Mouse (Mus musculus) CD8-positive naive resting alpha-beta T cell, adult 2 months (primary cell): Measurements from ENCODE around the gene Nfasc.

ENCODE experiments used
- DNase-seq, 2 experiments: peaks; one replicate each; pipeline ENCODE4 v3.0.0; 2022; ENCODE audit warnings: low read depth in 2 of 2, low spot score in 2 of 2

Gene Nfasc

DNA sequence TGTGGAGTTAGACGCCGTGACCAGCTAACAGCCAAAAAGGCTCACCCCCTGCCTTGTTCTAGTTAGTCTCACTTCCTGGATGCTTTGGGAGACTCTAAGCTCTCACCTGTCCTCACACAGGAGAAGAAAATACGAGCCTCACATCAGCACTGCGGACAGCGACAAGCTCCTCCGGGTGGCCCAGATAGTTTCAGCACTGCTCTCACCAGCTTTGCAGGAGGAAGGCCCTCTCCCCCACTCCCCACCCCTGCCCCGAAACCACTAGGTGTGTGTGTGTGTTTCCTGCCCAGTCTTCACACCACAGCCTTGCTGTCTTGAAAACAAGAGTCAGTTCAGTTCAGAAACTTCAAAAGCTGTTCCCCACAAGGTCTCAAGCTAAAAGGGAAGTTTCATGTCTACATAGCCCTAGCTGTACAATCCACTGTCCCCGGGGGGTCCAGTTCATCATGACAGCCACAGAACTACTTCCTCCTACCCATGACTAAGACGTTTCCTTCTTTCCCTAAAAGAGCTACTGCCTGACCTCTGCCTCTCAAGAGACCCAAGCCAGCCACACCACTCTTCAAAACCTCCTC, 7.6 kb downstream of the Nfasc start:
- no peak for DNase-seq

DNA sequence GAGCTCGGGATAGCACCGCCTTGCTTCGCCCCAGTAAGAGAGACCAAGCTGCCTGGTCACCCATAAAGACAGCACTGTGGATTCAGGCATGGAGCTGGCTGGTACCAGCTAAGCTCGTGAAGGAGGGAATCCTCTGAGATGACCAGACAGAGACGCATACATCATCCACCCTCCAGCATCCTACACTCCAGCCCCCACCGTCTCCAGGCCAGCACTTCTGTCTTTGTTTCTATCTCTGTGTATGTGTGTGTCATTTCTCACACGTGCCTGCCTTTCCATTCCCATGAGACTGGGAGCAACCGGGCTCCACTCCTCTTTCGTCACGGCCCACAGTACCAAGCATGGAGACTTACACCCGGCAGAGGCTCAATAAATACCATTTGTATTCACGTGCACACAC, 9.3 kb downstream of the Nfasc start:
- DNase-seq = no peak

DNA sequence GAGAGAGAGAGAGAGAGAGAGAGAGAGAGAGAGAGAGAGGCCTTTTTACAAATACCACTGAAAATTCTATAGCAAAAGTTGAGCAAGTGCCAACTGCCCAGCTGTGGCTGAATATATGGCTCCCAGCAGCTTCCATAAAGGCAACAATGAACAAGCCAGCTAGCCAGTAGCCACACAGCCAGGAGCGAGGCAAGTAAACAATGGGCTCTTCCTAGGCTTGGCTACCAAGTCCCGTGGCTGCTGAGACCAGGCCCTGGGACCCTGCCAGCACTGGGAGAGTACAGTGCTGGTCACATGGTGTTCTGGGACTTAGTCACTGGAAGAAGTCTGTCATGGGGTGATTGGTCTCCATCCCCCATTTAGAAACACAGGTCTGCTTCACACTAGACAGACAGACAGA, 14.0 kb downstream of the Nfasc start:
- DNase-seq = no peak

DNA sequence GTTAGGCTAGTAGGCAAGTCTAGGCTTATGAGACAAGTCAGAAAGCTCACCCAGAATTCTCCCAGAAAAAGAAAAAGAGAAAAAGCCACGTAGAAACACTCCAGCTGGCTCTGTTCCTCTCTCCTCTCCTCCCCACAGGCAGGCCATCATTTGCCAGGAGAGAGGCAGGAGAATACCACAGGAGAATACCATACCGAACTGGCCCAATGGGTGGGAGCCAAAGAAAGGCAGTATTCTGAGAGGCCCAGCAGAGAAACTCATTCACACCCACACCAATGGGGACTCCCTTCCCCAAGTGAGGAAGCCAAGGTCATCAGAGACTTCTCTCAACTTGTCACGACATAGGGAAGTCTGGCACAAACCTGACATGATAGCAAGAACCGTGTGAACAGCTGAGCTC, 19.2 kb downstream of the Nfasc start:
- DNase-seq = no peak

DNA sequence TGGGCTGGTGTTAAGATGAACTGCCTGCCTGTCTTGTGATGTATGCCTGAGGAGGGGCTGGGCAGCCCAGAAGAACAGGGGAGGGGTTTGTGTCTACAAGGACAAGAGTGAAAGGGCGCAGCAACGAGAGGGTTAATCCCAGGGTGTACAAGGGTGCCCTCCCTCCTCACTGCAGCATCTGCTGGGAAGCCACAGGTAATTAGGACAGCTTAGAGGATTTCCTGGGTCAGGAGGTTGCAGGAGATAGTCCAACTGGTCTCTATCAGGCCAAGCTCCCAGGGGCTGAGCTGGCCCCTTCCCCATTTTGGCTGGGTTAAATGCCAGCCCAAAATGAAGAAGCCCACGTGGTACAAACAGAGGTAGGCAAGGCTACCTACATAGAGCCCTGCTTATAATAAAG, 20.3 kb downstream of the Nfasc start:
- DNase-seq = no peak

DNA sequence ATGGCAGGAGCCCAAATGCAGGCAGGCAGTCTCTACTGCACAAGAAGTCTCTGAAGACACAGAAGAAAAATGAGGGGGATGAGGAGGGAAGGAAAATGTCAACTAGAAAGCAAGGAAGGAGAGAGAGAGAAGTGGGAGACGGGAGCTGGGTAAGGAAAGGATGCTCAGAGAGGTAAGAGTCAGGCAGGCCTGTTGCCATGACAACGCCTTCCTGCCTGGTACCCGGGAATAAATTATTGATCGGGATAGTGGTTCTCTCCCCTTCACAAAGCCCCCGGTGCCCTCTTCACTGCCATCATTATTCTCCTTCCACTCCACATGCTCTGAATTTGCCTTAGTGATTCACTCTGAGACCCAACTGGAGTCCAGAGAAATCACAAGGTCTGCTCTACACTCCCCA, 23.4 kb downstream of the Nfasc start:
- no peak for DNase-seq

DNA sequence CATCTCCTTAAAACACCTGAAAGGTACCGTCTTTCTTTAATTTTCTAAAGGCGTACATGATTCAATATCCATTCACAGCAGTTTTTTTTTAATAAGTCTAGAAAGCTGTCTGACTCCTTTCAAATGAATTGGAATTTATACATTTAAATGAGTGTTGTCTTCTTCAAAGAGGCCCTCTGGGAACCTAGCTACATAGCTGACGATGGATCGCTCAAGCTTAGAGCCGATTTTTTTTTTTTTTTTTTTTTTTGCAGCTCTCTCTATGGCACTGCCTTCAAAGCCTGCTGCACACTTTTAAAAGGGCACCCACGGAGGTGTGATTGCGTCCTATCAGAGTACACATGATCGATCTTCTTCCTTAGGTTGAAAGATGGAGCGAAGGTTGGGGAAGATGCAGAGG, 26.6 kb downstream of the Nfasc start:
- no peak for DNase-seq

DNA sequence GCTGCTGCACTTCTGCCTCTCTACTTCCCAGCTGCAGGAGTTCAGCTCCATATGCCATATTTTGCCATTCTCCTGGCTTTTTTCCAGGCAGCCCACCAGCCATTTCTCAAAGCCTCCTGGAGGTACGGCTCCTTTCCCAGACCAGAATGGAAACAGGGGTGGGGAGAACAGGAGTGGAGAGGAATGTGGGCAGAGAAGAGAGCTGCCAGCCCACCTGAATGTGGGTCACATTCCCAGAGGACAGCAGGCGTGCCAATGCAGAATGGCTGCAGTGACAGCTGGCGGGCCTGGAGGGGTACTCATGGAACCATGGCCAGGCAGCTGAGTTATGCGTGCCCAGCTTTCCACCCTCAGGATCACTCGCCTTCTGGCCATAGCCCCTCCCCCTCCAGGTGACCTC, 32.2 kb downstream of the Nfasc start:
- no peak for DNase-seq

DNA sequence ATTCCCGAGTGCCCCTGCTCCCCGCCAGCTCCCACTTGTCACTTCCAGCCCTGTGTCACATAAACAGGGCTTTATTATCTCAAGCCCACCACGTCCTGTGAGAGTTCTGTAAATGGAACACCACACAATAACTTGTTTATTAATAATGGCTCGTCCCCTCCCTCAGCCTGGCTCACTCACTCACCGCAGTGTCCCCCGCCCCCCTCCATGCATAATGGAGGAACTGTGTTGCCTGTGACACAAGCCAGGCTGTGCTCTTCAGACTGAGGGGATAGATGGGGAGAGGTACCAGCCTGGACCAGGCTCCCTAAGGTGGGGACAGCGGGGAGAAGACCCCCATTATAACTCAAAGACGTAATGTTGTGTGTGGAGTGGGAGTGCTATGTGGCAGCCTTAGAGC, 34.3 kb downstream of the Nfasc start:
- no peak for DNase-seq

DNA sequence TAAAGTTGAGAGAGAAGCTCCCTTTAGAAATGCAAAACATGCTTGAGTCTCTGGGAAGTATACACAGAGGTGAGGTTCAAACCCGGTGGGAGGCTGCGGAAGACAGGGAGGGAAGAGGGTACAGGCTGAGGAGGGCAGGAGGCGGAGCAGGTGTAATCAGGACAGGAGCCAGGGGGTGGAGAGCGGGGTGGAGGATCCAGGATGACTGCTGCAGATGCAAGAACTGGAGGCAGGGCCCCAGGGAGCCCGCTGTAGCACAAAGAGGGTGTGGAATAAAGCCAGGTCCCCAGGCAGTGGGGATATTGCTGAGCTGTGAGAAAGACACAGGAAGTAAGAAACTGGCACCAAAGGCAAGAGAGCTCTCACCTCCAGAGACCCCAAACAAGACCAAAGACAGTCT, 38.1 kb downstream of the Nfasc start:
- no peak for DNase-seq

DNA sequence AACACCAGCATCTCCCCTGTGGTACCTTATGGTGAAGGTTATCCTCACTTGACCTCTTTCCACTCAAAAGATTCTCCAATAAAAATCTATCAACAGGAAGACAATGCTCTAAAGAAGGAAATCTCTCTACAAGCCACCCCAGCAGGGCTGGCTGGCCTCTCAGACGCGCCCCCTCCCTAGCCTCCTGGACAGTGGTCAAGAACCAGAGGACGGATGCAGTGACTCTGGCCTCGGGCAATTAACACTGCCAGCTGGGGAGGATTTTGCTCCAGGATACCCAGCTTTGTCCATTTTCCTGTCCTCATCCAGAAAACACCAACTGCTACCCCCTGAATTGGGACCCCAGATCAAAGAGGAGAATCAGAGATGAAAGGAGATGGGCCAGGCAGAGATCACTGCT, 44.7 kb downstream of the Nfasc start:
- no peak for DNase-seq

DNA sequence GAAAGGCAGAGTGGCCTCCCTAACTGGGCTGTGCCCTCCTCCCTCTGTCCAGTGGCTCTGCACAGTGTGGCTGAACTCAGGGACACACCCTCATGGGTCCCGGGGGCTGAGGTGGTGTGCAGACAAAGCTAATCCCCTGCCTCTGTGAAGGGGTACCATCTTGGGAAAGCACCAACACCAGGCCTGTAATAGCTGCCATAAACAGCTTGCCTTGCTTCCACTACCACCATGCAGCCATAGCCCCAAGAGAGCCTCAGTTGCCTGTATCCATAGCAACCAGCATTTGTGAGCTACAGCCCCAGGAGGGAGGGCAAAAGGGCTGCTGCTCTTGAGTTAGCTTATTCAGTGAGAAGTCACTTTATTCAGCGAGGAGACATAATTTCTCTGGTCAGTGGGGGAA, 45.4 kb downstream of the Nfasc start:
- no peak for DNase-seq

DNA sequence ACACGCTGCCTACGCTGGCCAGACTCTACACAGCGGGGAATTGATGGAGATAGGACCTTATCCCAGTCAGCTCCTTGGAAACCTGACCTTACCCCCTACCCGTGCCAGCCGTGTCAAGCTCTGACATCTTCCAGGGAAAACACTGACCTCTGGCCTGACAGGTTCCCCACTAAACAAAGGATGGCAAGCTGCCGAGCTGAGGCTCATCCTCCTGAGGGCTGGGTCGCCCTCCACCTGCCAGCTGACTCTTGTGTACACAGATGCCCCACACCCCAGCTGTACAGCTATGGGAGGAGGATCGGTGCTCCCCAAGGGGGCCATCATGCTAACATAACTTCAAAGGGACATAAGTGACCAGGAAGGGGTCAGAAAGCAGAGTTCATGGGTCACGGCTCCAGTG, 47.6 kb downstream of the Nfasc start:
- DNase-seq = no peak

DNA sequence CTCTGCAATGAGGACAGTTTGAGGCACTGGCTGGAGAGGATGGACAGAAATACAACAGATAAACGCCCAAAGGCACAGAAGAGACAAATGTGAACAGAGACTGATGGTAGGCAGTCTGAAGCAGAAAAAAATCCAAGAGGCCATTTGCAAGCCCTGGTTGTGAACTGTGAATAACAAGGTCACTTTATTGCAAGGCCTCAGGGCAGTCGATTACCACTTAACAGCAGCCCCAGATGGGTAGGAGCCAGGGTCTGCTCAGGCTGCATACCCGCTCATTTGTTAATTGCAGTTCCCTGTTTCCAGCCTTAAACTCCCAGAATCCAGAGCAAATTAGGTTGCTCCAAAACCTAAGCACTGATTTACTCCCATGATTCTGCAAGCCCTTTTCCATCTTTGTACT, 52.4 kb downstream of the Nfasc start:
- no peak for DNase-seq

DNA sequence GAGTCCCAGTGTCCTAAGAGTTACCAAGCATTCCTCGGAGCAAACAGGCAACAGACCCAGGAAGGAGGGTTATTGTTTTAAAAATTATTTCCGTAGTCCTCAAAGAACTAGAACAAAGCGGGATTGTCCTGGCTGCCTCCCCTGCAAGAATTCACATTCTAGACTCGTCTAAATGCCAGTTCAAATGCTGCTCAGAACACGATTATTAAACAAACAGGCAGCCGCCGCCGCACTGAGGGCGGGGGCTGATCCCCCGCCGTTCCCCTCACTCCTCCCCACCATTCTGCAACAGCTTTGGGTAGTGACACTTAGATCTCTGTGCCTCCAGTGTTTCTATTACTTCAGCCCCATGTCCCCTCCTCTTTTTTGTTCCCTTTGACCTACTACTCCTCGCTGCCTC, 62.7 kb downstream of the Nfasc start:
- no peak for DNase-seq

DNA sequence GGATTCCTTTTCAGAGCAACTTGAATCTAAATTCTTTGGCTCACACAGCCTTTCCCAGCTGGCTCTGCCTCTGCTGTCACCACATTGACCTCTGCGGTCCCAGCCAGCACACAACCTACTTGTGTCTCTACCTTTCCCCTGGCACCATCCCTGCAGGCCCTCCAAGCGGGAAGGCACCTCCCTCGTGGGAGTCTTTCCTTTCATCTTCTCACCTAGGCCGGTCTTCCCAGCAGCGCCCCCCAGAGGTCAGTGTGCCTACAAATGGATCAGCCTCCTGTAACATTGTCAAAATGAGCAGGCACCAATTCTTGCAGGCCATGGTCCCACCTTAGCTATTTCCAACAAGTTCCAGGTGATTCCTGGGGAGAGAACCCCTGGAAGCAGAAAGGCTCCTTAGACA, 63.5 kb downstream of the Nfasc start:
- DNase-seq = no peak

DNA sequence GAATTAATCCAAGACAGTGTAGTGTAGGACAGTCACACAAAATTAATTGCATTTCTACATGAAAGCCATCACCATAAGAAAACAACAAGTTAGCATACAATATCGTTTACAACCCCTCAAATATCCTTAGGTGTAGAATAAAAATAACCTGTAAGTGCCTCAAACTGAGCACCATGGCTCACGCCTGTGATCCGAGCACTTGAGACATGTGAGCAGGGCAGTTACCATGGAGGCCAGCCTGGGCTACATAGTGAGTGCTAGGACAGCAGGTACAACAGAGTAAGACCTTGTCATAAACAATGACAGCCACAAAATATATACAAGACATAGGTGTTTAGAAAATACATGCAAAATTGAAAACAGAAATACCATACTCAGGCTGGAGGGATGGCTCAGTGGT, 68.9 kb downstream of the Nfasc start:
- no peak for DNase-seq

DNA sequence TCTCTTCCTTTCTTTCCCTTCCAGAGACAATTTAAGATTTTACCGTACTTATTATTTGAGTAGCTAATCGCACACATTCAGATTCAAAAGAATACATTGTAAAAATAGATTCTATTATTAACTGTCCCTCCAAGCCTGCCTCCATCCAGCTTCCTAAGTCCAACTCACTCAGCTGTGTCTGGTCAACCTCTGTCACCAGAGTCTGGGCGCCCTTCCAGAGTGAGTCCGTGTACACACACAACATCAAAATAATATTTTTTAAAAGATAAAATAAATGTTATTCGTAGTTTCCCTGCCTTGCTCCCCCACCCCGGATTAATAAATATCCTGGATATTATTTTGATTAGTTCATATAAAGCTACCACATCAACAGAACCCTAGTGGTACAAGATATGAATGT, 72.4 kb downstream of the Nfasc start:
- no peak for DNase-seq

DNA sequence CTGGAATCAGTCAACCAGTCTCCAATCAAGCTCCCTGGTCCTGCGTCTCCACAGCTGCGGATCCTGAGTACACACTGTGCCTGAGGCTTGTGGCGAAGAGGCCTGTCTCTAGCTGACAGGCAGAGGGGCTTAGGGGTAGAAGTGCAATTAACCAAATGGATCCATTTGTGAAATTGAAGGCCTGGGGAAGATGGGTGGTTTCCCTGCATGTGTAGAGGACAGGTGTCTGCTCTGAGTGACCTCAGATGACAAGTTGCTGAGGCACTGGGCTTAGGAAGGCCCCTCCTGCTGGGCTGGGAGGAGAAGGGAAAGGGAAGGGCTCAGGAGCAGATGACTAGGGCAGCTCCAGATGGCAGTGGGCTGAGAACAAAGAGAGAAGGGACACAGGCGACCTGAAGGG, 81.2 kb downstream of the Nfasc start:
- no peak for DNase-seq

DNA sequence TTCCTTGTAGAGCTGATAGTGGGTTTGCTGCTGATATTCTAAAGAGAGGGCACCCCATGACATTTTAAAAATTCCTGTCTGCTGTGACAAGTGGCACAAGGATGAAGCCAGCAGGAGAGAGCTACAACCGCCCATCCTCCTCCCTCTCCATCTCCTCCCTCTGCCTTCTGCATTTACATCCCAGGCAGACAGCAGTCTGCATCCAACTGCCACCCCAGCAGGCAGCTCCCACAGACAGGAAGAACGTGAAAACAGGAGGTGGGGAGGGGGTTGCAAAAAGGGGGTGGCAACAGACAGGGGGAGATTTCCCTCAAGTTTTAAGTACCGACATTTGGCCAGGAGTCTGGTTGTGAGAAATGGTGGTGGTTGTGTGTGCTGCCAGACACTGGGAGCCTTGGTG, 82.0 kb downstream of the Nfasc start:
- no peak for DNase-seq

DNA sequence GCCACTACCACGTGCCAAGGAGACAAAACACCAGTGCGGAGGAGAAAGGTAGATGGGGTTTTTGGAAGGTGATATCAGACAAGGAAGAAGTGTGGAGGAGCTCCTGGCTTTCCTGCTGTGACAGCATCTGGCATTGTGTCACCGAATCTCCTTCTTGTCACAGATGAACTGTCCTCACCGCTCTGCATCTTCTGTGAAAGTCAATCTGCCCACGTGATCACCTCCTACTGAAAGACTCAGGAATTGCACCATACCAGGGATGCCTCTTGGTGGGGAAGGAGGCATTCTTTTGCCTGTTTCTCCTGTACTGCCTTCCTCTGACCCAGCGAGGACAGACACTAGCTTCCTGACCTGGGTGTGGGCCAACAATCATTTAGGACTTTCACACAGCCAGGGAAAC, 86.0 kb downstream of the Nfasc start:
- DNase-seq = no peak

DNA sequence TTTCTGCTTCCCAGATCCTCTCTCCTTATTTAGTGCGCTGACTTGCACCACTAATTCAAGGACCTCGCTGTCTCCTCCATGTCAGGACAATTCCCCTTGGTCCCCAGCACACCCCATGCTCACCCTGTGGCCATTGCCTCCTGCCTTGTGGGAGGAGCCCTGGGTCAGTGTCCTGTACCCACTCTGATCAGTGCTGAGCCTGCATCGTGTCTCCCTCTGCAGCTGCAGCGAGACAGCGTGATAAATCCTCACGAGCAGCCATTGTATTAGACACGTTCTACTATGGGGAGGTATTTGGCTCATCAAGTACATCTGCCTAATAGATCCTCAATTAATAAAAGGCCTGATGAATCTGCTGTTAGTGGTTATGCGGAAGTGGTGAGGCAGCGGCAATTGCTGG, 86.8 kb downstream of the Nfasc start:
- no peak for DNase-seq

DNA sequence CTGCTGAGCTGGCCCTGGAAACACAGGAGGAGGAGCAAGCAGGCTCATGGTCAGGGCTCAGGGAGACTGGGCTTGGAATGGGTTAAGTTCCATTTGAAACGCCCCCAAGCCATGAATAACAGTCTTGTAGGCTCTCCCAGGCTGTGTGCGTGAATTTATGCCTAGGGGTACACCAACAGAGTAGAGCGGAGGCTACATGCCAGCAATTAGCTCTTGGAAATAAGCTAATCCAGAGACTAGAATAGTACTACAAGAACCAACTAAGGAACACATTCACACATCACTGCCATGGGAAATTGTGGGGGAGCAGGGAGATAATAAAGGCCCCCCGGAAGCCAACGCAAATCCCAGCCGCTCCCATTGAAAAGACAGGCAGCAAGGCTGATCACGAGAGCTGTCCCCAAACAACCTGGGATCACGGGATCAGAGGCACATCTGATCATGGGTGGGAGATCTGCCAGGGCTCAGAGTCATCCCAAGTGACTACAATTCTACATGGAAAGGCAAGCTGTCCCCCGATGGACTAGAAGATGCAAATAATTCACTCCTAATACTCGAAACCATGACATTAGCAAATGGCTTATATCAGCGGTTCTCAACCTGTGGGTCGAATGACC, 87.6 kb downstream of the Nfasc start:
- DNase-seq = no peak

DNA sequence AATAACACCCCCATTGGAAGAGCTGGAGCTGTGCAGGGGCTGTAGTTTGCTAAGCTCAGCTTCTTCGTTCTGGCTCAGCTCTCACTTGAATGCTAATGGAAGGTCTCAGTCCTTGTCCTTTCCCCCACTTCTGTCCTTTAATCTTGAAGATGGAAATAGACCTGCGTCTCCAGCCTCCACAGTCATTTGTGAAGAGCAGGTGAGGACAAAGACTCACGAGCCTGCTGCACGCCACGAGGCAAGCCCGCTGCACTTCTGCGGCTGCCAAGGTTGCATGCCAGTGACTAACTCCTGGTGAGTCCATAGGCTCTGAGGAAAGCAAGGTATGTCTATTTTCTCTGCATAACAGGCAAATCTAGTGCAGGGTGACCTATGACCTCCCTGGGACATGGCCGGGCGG, 88.4 kb downstream of the Nfasc start:
- no peak for DNase-seq
